Mouse (Mus musculus) midbrain, embryonic 13.5 days (tissue): ENCODE measurements around the gene Hamp2. TPM values are rescaled to one million over a fixed set of nuclear protein-coding genes. Genes with fewer than 3 reads are reported as not detected.
"Not testable (repeated sequence)": the region's sequence is repeated elsewhere in the genome, so short reads cannot be mapped to it uniquely, and the experiment has no call there.

Experiments
- ATAC-seq: fragments of 200-750 bp; cut with Nextera tagmentation; 2 replicates; pipeline ENCODE4 v1.8.0; 2017; ENCODE audit warnings: mild to moderate bottlenecking, moderate TSS enrichment, moderate library complexity
- H3K27ac ChIP-seq: fragments of 300-500 bp; sonication (generic); 2 replicates; pipeline ENCODE4 v1.5.1; 2015; ENCODE audit warnings: inconsistent platforms, mild to moderate bottlenecking, moderate library complexity
- H3K27me3 ChIP-seq: fragments of 300-500 bp; sonication (generic); 2 replicates; pipeline ENCODE4 v1.6.1; 2015; ENCODE audit warnings: mild to moderate bottlenecking, inconsistent platforms
- H3K36me3 ChIP-seq: fragments of 300-500 bp; sonication (generic); 2 replicates; pipeline ENCODE4 v1.6.1; 2015; ENCODE audit warnings: mild to moderate bottlenecking, inconsistent platforms
- H3K4me1 ChIP-seq: fragments of 300-500 bp; sonication (generic); replicated peaks from 2 replicates; pipeline ENCODE4 v1.6.1; 2015; ENCODE audit warnings: inconsistent platforms
- H3K4me2 ChIP-seq: fragments of 300-500 bp; sonication (generic); replicated peaks from 2 replicates; pipeline ENCODE4 v1.6.1; 2015; ENCODE audit warnings: moderate library complexity, mild to moderate bottlenecking, inconsistent platforms
- H3K4me3 ChIP-seq: fragments of 300-500 bp; sonication (generic); replicated peaks from 2 replicates; pipeline ENCODE4 v1.5.1; 2015; ENCODE audit warnings: mild to moderate bottlenecking, inconsistent platforms
- H3K9ac ChIP-seq: fragments of 300-500 bp; sonication (generic); replicated peaks from 2 replicates; pipeline ENCODE4 v1.6.1; 2015; ENCODE audit warnings: mild to moderate bottlenecking, inconsistent platforms
- H3K9me3 ChIP-seq: fragments of 300-500 bp; sonication (generic); 2 replicates; pipeline ENCODE4 v1.6.1; 2016; ENCODE audit warnings: mild to moderate bottlenecking, inconsistent platforms
- WGBS: fragments of 180-500 bp; shearing (Covaris S2); methylation state at CpG from one replicate; pipeline ENCODE4 v1.1.7; 2015; 5-methylcytosine and 5-hydroxymethylcytosine counted together
- polyA plus RNA-seq: library from polyadenylated mRNA; unstranded; fragments of >200 nt; fragmentation: Nextera tagmentation; extraction: Ambion mirVana; gene quantifications from 2 replicates; pipeline ENCODE4 v1.2.1, GENCODE M21; 2015

Hamp2 gene
- polyA plus RNA-seq, 1 experiment from 2014 or later = not detected

DNA sequence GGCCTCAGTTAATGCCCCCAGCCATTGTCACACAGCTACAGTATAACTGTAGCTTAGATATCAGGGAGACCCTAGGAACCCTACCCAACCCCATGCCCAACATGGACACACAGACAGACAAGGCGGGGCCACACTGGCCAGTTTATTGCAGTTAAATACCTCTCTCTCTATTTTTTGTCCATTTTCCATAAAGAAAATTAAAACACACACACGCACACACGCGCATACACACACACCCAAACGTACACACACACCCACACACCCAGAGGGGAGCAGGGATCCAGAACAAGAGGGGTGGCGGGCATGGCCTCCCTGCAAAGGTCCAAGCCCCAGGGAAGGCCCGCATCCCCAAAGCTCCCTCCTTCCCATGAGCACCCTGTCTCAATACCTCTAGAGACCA, 21.4 kb upstream of the Hamp2 start:
- no peak overlapping the region for H3K4me2 ChIP-seq
- H3K36me3 ChIP-seq = peaks cover 36% of the 10 kb centered on the region
- no peaks in the 10 kb centered on the region for H3K27me3 ChIP-seq
- 97% methylated on average over 7 of the region's 7 CpGs for WGBS
- H3K9ac ChIP-seq = no peak overlapping the region
- H3K27ac ChIP-seq = no peak overlapping the region
- H3K9me3 ChIP-seq = no peaks in the 10 kb centered on the region
- H3K4me3 ChIP-seq = no peak overlapping the region
- no peaks in the 10 kb centered on the region for H3K4me1 ChIP-seq
- no peak for ATAC-seq

DNA sequence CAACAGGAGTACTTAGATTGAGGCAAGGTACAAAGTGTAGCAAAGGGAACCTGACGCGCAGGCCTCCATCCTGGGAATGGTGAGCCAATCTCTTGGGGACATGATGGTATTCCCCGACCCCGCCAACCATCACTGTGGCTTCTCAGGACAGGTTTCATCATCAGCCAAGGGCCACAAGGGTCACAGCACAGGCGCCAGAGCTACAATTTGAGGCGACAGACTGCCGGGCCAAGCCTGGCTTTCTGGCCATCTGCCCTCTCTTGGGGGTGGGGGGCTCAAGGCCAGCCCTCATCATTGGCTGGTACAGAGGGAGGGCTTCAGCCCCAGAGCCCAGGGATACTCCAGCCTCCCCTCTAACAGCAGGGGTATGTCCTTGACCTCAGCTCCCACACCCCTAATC, 21.0 kb upstream of the Hamp2 start:
- H3K27ac ChIP-seq, H3K9ac ChIP-seq, H3K27me3 ChIP-seq, H3K4me1 ChIP-seq, H3K4me2 ChIP-seq, H3K9me3 ChIP-seq, H3K4me3 ChIP-seq: not testable (repeated sequence)
- H3K36me3 ChIP-seq = peaks cover 32% of the 10 kb centered on the region
- ATAC-seq = 0 out of 2 replicates have a peak, but pooled peaks have one; percentile 30
- WGBS = 88% methylated on average over 7 of the region's 7 CpGs

DNA sequence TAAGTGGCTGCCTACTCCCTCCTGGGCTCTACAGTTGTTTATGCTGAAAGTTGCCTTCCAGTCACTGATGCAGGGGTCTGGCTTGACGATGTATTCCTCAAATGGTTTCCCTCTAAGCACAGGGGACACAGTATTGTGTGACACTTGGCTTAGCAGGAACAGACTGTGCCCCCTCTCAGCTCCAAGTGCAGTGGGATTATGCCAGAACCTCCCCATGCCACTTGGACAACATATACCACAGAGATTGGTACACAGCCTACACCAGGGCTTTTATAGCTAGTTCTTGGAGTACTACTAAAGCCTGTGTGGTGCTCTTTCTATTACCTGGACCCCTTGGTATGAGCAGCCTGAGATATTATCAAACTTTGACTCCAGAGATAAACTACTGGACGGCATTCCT, 20.2 kb upstream of the Hamp2 start:
- 68% methylated on average over 2 of the region's 2 CpGs for WGBS

DNA sequence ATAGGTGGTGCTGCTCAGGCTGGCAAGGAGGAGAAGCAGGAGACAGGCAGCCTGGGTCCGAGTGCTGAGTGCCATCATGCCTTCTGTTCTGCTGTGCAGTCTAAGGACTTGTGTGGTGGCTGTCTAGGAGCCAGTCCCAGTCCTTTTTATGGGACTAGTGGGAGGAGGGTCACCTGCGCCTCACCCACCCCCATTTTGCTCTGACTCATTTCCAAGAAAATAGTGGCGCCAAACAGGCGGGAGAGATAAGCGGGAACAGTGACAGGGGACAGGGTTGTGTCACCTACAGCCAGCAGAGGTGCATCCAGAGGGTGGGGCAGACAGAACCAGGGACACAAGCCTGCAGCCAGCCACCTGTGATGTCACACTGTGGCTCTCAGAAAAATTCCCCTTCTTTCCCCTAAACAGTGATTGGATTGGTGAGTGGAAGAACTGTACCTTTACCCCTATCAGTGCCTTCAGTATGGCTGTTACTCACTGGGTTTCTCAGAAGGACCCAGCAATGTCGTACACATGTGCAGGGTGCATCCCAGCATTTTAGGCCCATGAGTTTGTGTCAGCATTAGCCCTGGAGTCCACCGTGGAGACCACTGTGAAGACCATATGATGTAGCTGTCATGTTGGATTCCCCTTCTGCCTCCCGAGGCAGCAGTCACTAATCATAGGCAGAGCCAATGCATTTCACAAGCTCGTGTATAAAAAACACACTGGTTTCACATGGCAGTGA, 19.6 kb upstream of the Hamp2 start, which contains the start of gene Hamp:
Gene Hamp, minus strand, starts transcription at position 124 of the 727 bp plus-strand sequence.
- H3K27me3 ChIP-seq = no peaks in the 10 kb centered on the region
- H3K9ac ChIP-seq = no peak within 1 kb of the TSS
- peaks cover 20% of the 10 kb centered on the region for H3K36me3 ChIP-seq
- ATAC-seq = no peak
- no peak within 1 kb of the TSS for H3K27ac ChIP-seq
- H3K4me3 ChIP-seq = no peak within 1 kb of the TSS
- no peaks in the 10 kb centered on the region for H3K4me1 ChIP-seq
- 74% methylated on average over 9 of the region's 9 CpGs for WGBS
- H3K9me3 ChIP-seq = no peaks in the 10 kb centered on the region
- H3K4me2 ChIP-seq = no peak within 1 kb of the TSS

More for the DNA sequence above, 20.2 kb upstream of the Hamp2 start:
- not testable (repeated sequence) for H3K4me1 ChIP-seq, H3K9me3 ChIP-seq, H3K27me3 ChIP-seq, H3K27ac ChIP-seq, ATAC-seq, H3K9ac ChIP-seq, H3K4me3 ChIP-seq, H3K4me2 ChIP-seq
- peaks cover 25% of the 10 kb centered on the region for H3K36me3 ChIP-seq

DNA sequence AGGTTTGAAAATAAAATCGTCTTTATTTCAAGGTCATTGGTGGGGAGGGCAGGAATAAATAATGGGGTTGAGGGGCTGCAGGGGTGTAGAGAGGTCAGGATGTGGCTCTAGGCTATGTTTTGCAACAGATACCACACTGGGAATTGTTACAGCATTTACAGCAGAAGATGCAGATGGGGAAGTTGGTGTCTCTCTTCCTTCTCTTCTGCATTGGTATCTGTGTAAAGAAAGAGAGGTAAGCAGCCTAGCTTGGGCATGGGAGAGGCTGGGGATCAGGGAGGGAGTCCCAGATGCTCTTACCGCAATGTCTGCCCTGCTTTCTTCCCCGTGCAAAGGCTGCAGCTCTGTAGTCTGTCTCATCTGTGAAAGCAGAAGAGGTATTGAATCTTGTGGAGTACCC, 17.9 kb upstream of the Hamp2 start:
- H3K27me3 ChIP-seq, H3K27ac ChIP-seq, H3K4me2 ChIP-seq, H3K4me3 ChIP-seq, H3K9me3 ChIP-seq, H3K4me1 ChIP-seq, ATAC-seq, H3K9ac ChIP-seq: not testable (repeated sequence)
- 66% methylated on average over 3 of the region's 3 CpGs for WGBS
- peaks cover 14% of the 10 kb centered on the region for H3K36me3 ChIP-seq

DNA sequence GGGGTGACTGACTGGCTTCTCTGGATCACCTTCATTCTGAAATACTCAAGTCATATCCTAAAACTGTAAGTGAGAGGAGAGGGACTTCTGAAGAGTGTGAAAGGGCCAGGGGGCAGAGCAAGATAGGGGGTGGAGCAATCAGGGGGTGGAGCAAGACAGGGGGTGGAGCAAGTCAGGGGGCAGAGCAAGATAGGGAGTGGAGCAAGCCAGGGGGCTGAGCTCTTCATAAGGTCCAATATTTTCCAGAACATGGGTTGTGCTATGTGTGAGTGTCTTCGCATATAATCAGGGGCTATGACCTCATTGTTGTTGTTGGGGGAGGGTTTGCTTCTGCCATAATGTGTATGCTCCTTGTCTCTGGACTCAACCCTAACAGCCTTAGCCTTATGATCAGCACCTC, 15.6 kb upstream of the Hamp2 start:
- H3K36me3 ChIP-seq, H3K4me2 ChIP-seq, ATAC-seq, H3K9ac ChIP-seq, H3K27ac ChIP-seq, H3K27me3 ChIP-seq, H3K9me3 ChIP-seq, H3K4me1 ChIP-seq, H3K4me3 ChIP-seq: not testable (repeated sequence)
- WGBS = 74% methylated on average over 1 of the region's 1 CpGs

DNA sequence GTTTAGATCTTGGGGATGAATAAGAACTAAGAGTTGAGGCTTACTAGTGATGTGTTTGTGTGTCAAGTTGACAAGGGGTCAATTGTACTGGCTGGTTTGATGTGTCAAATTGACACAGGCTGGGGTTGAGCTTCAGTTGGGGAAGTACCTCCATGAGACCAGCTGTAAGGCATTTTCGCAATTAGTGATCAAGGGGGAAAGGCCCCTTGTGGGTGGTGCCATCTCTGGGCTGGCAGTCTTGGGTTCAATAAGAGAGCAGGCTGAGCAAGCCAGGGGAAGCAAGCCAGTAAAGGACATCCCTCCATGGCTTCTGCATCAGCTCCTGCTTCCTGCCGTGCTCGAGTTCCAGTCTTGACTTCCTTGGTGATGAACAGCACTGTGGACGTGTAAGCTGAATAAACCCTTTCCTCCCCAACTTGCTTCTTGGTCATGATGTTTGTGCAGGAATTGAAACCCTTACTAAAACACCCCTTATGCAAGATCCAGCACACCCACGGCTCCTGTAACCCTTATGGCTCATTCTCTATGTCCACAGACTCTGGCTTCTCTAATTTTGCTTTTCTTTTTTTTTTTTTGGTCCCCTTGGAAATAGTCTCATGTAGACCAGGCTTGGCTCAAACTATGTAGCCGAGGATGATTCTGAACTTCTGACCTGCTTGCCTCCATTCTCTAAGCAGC, 11.1 kb upstream of the Hamp2 start:
- not testable (repeated sequence) for H3K27me3 ChIP-seq, H3K36me3 ChIP-seq, H3K4me1 ChIP-seq, H3K4me2 ChIP-seq, H3K4me3 ChIP-seq, ATAC-seq, H3K27ac ChIP-seq, H3K9me3 ChIP-seq, H3K9ac ChIP-seq
- WGBS = 80% methylated on average over 6 of the region's 6 CpGs

DNA sequence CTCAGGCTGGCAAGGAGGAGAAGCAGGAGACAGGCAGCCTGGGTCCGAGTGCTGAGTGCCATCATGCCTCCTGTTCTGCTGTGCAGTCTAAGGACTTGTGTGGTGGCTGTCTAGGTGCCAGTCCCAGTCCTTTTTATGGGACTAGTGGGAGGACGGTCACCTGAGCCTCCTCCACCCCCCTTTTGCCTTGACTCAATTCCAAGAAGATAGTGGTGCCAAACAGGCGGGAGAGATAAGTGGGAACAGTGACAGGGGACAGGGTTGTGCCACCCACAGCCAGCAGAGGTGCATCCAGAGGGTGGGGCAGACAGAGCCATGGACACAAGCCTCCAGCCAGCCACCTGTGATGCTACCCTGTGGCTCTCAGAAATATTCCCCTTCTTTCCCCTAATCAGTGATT, 410 bp downstream of the Hamp2 start:
- no peak overlapping the region for H3K4me2 ChIP-seq
- no peak overlapping the region for H3K27ac ChIP-seq
- no peak overlapping the region for H3K4me3 ChIP-seq
- H3K36me3 ChIP-seq = no peaks in the 10 kb centered on the region
- 78% methylated on average over 3 of the region's 3 CpGs for WGBS
- no peak for ATAC-seq
- H3K9me3 ChIP-seq = no peaks in the 10 kb centered on the region
- no peak overlapping the region for H3K9ac ChIP-seq
- H3K4me1 ChIP-seq = no peaks in the 10 kb centered on the region
- no peaks in the 10 kb centered on the region for H3K27me3 ChIP-seq

DNA sequence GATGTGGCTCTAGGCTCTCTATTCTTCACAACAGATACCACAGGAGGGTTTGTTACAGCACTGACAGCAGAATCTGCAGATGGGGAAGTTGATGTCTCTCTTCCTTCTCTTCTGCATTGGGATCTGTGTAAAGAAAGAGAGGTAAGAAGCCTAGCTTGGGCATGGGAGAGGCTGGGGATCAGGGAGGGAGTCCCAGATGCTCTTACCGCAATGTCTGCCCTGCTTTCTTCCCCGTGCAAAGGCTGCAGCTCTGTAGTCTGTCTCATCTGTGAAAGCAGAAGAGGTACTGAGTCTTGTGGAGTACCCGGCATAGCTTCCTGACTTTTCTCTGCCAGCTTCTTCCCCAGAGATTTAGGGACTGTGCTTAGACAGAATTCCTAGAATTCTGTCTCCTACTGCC, 2.0 kb downstream of the Hamp2 start:
- H3K4me3 ChIP-seq, H3K27me3 ChIP-seq, H3K9ac ChIP-seq, H3K4me2 ChIP-seq, H3K9me3 ChIP-seq, H3K4me1 ChIP-seq, H3K36me3 ChIP-seq, H3K27ac ChIP-seq, ATAC-seq: not testable (repeated sequence)
- 52% methylated on average over 3 of the region's 3 CpGs for WGBS

DNA sequence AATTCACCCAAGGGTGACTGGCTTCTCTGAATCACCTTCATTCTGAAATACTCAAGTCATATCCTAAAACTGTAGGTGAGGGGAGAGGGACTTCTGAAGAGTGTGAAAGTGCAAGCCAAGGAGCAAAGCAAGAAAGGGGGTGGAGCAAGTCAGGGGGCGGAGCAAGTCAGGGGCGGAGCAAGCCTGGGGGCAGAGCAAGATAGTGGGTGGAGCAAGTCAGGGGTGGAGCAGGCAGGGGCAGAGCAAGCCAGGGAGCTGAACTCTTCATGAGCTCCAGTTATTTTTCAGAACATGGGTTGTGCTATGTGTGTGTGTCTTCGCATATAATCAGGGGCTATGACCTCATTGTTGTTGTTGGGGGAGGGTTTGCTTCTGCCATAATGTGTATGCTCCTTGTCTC, 4.3 kb downstream of the Hamp2 start:
- H3K27ac ChIP-seq = no peak overlapping the region
- no peaks in the 10 kb centered on the region for H3K9me3 ChIP-seq
- H3K4me2 ChIP-seq = no peak overlapping the region
- H3K27me3 ChIP-seq = no peaks in the 10 kb centered on the region; the same call in 1 of the 2 replicates
- no peaks in the 10 kb centered on the region for H3K36me3 ChIP-seq
- ATAC-seq = no peak
- H3K4me3 ChIP-seq = no peak overlapping the region
- no peak overlapping the region for H3K9ac ChIP-seq
- 61% methylated on average over 3 of the region's 3 CpGs for WGBS
- H3K4me1 ChIP-seq = no peaks in the 10 kb centered on the region

DNA sequence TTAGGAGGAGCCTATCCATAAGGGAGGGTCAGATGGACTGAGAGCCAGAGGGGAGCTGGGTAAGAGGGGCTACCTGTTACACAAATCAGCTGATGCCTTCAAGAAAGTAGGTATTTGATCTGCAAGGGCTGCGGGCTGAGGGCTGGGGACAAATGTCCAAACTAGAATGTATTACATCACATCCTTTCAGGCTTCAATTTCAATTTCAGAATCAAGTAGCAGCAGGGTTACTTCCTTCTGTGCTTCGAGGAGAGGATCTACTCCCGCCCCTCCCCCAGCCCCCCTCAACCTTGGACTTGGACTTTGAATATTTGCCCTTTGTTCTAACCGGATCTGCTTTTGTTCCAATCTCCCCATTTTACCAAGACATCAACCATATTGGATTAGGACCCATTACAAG, 7.3 kb downstream of the Hamp2 start:
- H3K27ac ChIP-seq = no peak overlapping the region
- no peak overlapping the region for H3K4me3 ChIP-seq
- H3K9ac ChIP-seq = no peak overlapping the region
- H3K4me1 ChIP-seq = no peaks in the 10 kb centered on the region
- 62% methylated on average over 4 of the region's 4 CpGs for WGBS
- no peaks in the 10 kb centered on the region; the same call in 1 of the 2 replicates for H3K27me3 ChIP-seq
- no peaks in the 10 kb centered on the region for H3K36me3 ChIP-seq
- ATAC-seq = no peak
- no peaks in the 10 kb centered on the region for H3K9me3 ChIP-seq
- H3K4me2 ChIP-seq = no peak overlapping the region

DNA sequence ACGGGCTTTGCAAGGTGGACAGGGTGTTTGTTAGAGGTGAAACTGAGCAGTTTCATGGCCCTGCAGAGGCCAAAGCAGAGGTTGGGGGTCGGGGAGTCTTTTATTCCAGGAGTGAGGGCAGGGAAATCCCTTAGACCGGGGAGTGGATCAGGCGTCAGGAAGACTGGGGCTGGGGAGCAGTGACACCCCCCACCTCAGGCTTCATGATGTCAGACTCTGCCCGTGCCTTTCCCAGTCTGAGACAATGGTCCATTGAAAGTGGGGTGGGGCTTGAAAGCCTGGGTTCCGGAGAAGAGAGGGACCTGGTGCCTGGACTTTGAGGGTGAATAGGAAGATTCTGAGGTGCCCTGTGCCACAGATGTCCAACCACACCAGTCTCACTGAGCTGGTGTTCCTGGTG, 7.8 kb downstream of the Hamp2 start:
- Histone ChIP-seq H3K27ac (no peak overlapping the region), H3K27me3 (no peaks in the 10 kb centered on the region; the same call in 1 of the 2 replicates), H3K9me3 (no peaks in the 10 kb centered on the region), H3K4me1 (no peaks in the 10 kb centered on the region), H3K9ac (no peak overlapping the region), H3K36me3 (no peaks in the 10 kb centered on the region), H3K4me3 (no peak overlapping the region), H3K4me2 (no peak overlapping the region)
- 18% methylated on average over 6 of the region's 6 CpGs for whole genome bisulfite sequencing
- ATAC-seq = 0 out of 2 replicates have a peak, but pooled peaks have one; percentile 4
